Mouse (Mus musculus) lung, adult 2 months (tissue): ENCODE data around the gene Il1rapl2. TPM values are rescaled to one million over a fixed set of nuclear protein-coding genes. Genes with fewer than 3 reads are reported as not detected.
"Not testable (repeated sequence)": the region's sequence is repeated elsewhere in the genome, so short reads cannot be mapped to it uniquely, and the experiment has no call there.

Experiments used
- DNase-seq: peaks from one replicate; pipeline ENCODE4 v3.0.0; 2022
- H3K4me1 ChIP-seq: fragments of 200-500 bp; 2 replicates; pipeline ENCODE4 v1.6.1; 2011; ENCODE audit warnings: low read length; ENCODE audit not compliant: control insufficient read depth, insufficient read depth
- H3K4me3 ChIP-seq: fragments of 200-500 bp; replicated peaks from 2 replicates; pipeline ENCODE3; 2011; ENCODE audit warnings: low read depth, mild to moderate bottlenecking, control low read depth, low read length; ENCODE audit errors: extremely low read depth
- CTCF ChIP-seq: fragments of 200-500 bp; IDR thresholded peaks from 2 replicates; pipeline ENCODE4 v1.5.1; 2011; ENCODE audit warnings: mild to moderate bottlenecking, low read length, control low read depth; ENCODE audit not compliant: insufficient read depth
- POLR2A ChIP-seq: fragments of 200-500 bp; IDR thresholded peaks from 2 replicates; pipeline ENCODE4 v1.6.1; 2011; ENCODE audit warnings: low read depth, mild to moderate bottlenecking, control low read depth, low read length, borderline replicate concordance; ENCODE audit errors: extremely low read depth
- WGBS: fragments of 180-500 bp; shearing (Covaris S2); methylation state at CpG from one replicate; pipeline ENCODE4 v1.1.7; 2018; 5-methylcytosine and 5-hydroxymethylcytosine counted together
- polyA plus RNA-seq: library from polyadenylated mRNA; depleted of rRNA; stranded (reverse); fragments of >200 nt; gene quantifications from 2 replicates; pipeline ENCODE4 v1.2.3, GENCODE M21; 2012

Il1rapl2 gene
- polyA plus RNA-seq, 1 experiment, result not detected

GRCm38 (mm10) chrX:138103954-138104353 lies 533.5 kb downstream of the Il1rapl2 start:
- no peaks in the 10 kb centered on the region for H3K4me1 ChIP-seq
- 67% methylated on average over 6 of the region's 6 CpGs for WGBS
- no peak for DNase-seq
- no peak overlapping the region for H3K4me3 ChIP-seq
- no peak for TF ChIP-seq CTCF
- no peak for TF ChIP-seq POLR2A

GRCm38 (mm10) chrX:138104668-138105067 lies 534.3 kb downstream of the Il1rapl2 start:
- H3K4me3 ChIP-seq, result no peak overlapping the region
- no peaks in the 10 kb centered on the region for H3K4me1 ChIP-seq
- DNase-seq, result no peak
- TF ChIP-seq CTCF (no peak), POLR2A (no peak)
- 74% methylated on average over 3 of the region's 3 CpGs for WGBS

GRCm38 (mm10) chrX:138170146-138170545 lies 599.7 kb downstream of the Il1rapl2 start:
- WGBS, result 12% methylated on average over 3 of the region's 3 CpGs
- Histone ChIP-seq H3K4me3 (no peak overlapping the region), H3K4me1 (no peaks in the 10 kb centered on the region)
- TF ChIP-seq CTCF (no peak), POLR2A (no peak)
- no peak for DNase-seq

GRCm38 (mm10) chrX:138209480-138209879 lies 639.1 kb downstream of the Il1rapl2 start, which contains the start of gene Tex13a:
Tex13a (minus strand) TSS chrX:138209580.
- DNase-seq, result no peak
- TF ChIP-seq POLR2A (no peak), CTCF (no peak)
- no peak within 1 kb of the TSS for H3K4me3 ChIP-seq
- WGBS, result 83% methylated on average over 3 of the region's 3 CpGs
- H3K4me1 ChIP-seq, result no peaks in the 10 kb centered on the region

GRCm38 (mm10) chrX:138234626-138235025 lies 664.2 kb downstream of the Il1rapl2 start:
- 62% methylated on average over 4 of the region's 4 CpGs for WGBS
- TF ChIP-seq CTCF, result no peak
- H3K4me1 ChIP-seq, result no peaks in the 10 kb centered on the region
- H3K4me3 ChIP-seq, result no peak overlapping the region
- no peak for DNase-seq

- 50% methylated on average over 1 of the region's 1 CpGs for WGBS
- H3K4me1 ChIP-seq, H3K4me3 ChIP-seq, DNase-seq: not testable (repeated sequence)
Measured at GRCm38 (mm10) chrX:138348736-138349135, 778.3 kb downstream of the Il1rapl2 start.

- Histone ChIP-seq H3K4me3 (no peak overlapping the region), H3K4me1 (no peaks in the 10 kb centered on the region)
- DNase-seq, result no peak
- WGBS, result 54% methylated on average over 2 of the region's 2 CpGs
- TF ChIP-seq POLR2A (no peak), CTCF (no peak)
Measured at GRCm38 (mm10) chrX:138433794-138434193, 863.4 kb downstream of the Il1rapl2 start.

GRCm38 (mm10) chrX:138437939-138438338 lies 867.5 kb downstream of the Il1rapl2 start:
- TF ChIP-seq CTCF, result no peak
- TF ChIP-seq POLR2A, result no peak
- no peak overlapping the region for H3K4me3 ChIP-seq
- 45% methylated on average over 3 of the region's 3 CpGs for WGBS
- no peak for DNase-seq
- H3K4me1 ChIP-seq, result no peaks in the 10 kb centered on the region

GRCm38 (mm10) chrX:138449856-138450255 lies 879.4 kb downstream of the Il1rapl2 start:
- 70% methylated on average over 2 of the region's 2 CpGs for WGBS
- DNase-seq, result no peak
- Histone ChIP-seq H3K4me1 (no peaks in the 10 kb centered on the region), H3K4me3 (no peak overlapping the region)
- TF ChIP-seq POLR2A, result no peak
- TF ChIP-seq CTCF, result no peak

- Histone ChIP-seq H3K4me3 (no peak overlapping the region), H3K4me1 (no peaks in the 10 kb centered on the region)
- no peak for DNase-seq
- TF ChIP-seq POLR2A (no peak), CTCF (no peak)
- WGBS, result 67% methylated on average over 3 of the region's 3 CpGs
Measured at GRCm38 (mm10) chrX:138478488-138478887, 908.1 kb downstream of the Il1rapl2 start.

- 76% methylated on average over 1 of the region's 1 CpGs for WGBS
- no peak for TF ChIP-seq CTCF
- no peaks in the 10 kb centered on the region for H3K4me1 ChIP-seq
- no peak for DNase-seq
- no peak overlapping the region for H3K4me3 ChIP-seq
Measured at GRCm38 (mm10) chrX:138500510-138500909, 930.1 kb downstream of the Il1rapl2 start.
